Mouse (Mus musculus): ENCODE measurements around the gene Edf1. TPM values are rescaled to one million over a fixed set of nuclear protein-coding genes. Genes with fewer than 3 reads are reported as not detected.

Edf1 gene
- polyA plus RNA-seq, 1 experiment from 2014 or later, result 289 TPM

DNA sequence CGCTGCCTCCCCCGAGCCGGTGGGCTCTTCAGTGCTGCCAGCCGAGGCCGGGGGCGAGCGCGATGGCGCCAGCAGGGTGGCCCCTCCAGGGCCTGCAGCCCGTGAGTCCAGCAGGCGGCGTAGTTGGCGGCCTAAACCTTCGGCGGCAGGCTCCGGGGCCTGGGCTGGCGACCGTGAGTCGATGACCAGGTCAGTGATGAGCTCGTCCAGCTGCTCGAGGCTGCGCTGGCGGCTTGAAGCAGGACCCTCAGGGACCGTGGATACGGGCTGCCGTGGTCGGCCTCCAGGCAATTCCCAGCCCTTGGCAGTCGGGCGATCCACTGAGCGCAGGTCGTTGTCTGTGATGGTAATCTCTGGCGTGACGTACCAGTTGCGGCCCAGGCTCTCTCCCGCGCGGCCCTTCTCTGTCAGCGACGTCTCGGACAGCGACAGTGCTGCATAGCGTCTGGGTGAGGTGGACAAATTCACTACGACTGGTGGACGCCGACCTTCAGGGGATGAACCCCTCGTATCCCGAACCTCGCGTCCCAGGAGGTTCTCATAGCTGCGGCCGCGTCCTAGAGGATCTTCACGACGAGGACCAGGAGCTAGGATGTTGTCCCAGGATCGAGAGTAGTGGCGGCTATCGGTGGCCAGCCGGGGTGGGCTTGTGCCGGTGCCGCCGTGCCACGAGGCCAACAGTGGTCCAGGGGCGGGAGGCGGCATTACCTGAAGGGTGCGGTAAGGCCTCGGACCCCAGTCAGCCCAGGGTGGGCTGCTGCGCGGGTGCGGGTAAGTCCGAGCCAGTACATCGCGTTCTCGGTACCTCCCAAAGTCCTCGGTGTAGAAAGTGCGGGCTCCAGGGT is 20.5 kb downstream of the Edf1 start:
- Histone ChIP-seq H3K9ac (peak overlapping the region; percentile 26), H3K36me3 (no peaks in the 10 kb centered on the region), H3K27ac (no peak overlapping the region), H3K4me3 (peak overlapping the region; percentile 35), H3K27me3 (peaks cover 55% of the 10 kb centered on the region), H3K4me2 (peak overlapping the region; percentile 52), H3K4me1 (replicated peaks) (peaks cover 76% of the 10 kb centered on the region), H3K9me3 (replicated peaks) (no peaks in the 10 kb centered on the region)
- 5% methylated on average over 75 of the region's 75 CpGs for WGBS
- ATAC-seq (replicated peaks; ENCODE audit: insufficient number of reproducible peaks, insufficient read depth, low FRiP score, low read depth), result no peak

DNA sequence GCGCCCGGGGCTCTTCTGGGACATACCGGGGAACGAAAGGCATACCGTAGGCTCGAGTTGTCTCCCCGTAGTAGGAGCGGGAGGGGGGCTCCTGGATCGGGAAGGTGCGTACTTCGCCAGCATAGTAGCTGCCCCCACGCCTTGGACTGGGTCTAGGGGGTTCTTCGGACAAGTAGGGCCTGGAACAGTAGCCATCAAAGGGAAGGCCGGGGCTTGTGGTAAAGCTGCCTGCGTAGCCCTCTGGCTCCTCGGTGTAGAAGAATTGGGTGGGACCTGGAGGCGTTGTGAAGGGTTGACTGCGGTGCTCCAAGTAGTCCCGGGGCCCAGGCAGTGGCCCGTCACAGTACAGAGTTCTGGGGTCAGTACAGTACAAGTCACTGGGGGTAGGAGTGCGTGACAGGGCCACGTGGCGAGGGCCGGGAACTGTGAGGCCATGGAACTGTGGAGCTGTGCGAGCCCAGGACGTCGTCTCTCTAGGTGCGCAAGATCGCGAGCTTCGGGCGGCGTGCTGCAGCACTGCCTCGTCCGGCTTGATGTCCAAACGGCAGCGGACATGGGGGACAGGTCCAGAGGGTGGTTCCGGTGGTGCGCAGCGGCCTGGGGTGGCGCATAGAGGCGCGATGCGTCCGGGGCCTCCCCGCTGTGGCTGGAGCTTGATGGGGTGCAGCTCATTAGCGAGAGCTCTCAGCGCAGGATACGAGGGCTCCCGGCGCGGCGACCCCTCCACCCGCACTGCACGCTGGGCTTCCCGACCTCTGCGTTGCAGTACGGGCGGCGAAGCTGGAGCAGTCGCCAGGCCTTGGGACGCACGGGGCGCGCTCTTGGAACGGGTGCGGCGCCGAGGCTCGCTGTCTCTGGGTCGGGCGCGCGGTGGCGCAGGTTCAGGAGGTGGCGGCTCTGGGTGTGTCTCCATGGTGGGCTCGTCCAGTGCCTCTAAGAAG is 21.4 kb downstream of the Edf1 start:
- Histone ChIP-seq H3K9ac (no peak overlapping the region), H3K4me1 (replicated peaks) (peaks cover 68% of the 10 kb centered on the region), H3K4me2 (peak overlapping the region; percentile 52), H3K27ac (no peak overlapping the region), H3K36me3 (peaks cover 5% of the 10 kb centered on the region), H3K4me3 (peak overlapping the region; percentile 31), H3K27me3 (peaks cover 55% of the 10 kb centered on the region), H3K9me3 (replicated peaks) (no peaks in the 10 kb centered on the region)
- no peak for ATAC-seq (replicated peaks; ENCODE audit: insufficient number of reproducible peaks, insufficient read depth, low FRiP score, low read depth)
- WGBS, result 4% methylated on average over 77 of the region's 77 CpGs

DNA sequence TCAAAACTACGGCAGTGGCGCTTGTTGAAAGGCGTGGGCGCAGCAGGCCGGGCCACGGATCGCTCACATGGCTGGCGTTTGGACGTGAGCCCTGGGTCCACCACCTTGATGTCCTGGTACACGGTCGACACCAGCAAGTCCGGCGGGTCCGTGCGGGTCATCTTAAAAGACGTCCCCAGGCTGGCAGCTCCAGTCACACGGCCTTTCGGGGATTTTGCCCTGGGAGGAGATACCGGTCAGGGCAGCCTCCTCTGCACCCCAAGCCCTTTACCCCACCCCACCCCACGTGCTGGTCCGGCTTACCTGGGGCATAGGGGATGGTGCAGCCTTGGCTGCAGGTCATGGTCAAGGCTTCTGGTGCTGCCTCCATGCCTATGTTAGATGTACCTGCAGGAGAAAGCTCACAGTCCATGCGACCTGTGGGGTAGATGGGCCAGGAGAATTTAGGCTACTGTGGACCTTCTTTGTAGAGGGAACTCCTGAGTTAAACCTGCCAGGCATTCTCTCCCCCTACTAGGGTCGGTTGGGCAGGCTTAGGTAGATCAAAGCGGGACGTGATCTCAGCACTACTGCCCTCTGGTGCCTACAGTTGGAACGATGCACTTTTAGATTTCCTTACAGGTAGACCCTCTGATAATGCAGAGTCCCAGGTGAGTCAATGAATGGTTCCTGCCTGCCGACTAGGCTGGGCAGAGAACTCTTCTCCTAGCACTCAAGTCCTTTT is 22.3 kb downstream of the Edf1 start:
- H3K4me1 ChIP-seq (replicated peaks), result peaks cover 66% of the 10 kb centered on the region
- peaks cover 55% of the 10 kb centered on the region for H3K27me3 ChIP-seq
- H3K36me3 ChIP-seq, result peaks cover 13% of the 10 kb centered on the region
- H3K9me3 ChIP-seq (replicated peaks), result no peaks in the 10 kb centered on the region
- WGBS, result 6% methylated on average over 27 of the region's 27 CpGs
- peak overlapping the region; percentile 51 for H3K4me2 ChIP-seq
- no peak for ATAC-seq (replicated peaks; ENCODE audit: insufficient number of reproducible peaks, insufficient read depth, low FRiP score, low read depth)
- no peak overlapping the region for H3K9ac ChIP-seq
- peak overlapping the region; percentile 31 for H3K4me3 ChIP-seq
- H3K27ac ChIP-seq, result no peak overlapping the region

DNA sequence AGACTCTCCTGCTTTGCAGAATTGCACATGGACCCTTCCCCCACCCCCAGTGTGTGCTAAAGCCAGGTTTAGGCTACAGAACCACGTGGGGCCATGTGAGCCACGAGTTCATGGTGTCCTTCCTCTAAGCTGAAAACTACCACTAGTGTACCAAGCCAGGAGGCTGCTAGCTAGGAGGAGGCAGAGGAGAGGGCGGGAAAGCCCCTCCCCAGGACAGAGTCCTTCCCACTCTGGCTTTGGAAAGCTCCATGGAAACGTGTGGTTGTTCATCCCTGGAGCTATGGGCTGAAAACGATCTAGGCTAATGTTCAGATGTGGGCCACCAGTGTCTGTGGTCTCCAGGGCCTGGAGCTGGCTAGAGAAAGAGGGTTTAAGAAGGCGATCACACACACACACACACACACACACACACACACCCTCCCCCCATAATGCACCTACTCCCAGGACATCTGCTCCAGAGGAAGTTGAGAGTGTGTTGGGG is 23.0 kb downstream of the Edf1 start:
- Histone ChIP-seq H3K36me3 (peaks cover 17% of the 10 kb centered on the region), H3K27me3 (peaks cover 55% of the 10 kb centered on the region), H3K9me3 (replicated peaks) (no peaks in the 10 kb centered on the region), H3K4me3 (no peak overlapping the region), H3K9ac (no peak overlapping the region), H3K4me1 (replicated peaks) (peaks cover 62% of the 10 kb centered on the region), H3K27ac (no peak overlapping the region), H3K4me2 (no peak overlapping the region; the same call in 1 of the 2 replicates)
- no peak for ATAC-seq (replicated peaks; ENCODE audit: insufficient number of reproducible peaks, insufficient read depth, low FRiP score, low read depth)
- 40% methylated on average over 6 of the region's 6 CpGs for whole genome bisulfite sequencing

DNA sequence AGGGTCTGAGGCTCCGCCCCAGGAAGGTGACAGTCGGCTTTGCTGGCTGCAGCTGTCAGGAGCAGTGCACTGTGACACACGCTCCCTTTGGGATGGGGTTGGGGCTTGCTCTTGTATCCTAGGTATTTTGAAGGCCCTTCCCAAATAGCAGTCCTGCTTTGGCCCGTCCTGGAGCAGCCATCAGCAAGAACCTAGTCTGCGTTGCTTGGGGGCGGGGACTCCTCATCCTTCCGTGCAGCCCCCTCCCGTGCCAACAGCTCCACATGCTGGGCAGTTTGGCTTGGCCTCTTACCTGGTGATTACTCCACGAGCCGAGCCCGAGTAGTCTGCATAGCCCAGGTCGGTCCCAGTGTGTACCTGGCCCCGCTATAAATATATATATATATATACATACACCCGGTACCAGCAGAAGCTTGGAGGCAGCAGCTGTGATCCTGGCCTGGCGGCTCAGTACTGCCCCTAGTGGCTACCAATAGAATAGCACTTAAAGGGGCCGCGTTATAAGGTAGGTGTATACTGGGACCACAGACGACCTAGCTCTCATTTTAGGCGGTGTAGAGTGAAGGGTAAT is 23.7 kb downstream of the Edf1 start, which contains the start of gene Ajm1:
Ajm1 (minus strand) TSS at position 464 of the 571 bp plus-strand sequence.
- Histone ChIP-seq H3K27me3 (peaks cover 50% of the 10 kb centered on the region), H3K27ac (no peak within 1 kb of the TSS), H3K9me3 (replicated peaks) (no peaks in the 10 kb centered on the region), H3K4me2 (peak within 1 kb of the TSS; percentile 76), H3K4me3 (peak within 1 kb of the TSS; percentile 46), H3K36me3 (peaks cover 17% of the 10 kb centered on the region), H3K4me1 (replicated peaks) (peaks cover 56% of the 10 kb centered on the region), H3K9ac (0 out of 2 replicates have a peak within 1 kb of the TSS, but pooled peaks have one; percentile 34)
- WGBS, result 5% methylated on average over 19 of the region's 19 CpGs
- peak; percentile 70 for ATAC-seq (replicated peaks; ENCODE audit: insufficient number of reproducible peaks, insufficient read depth, low FRiP score, low read depth)

DNA sequence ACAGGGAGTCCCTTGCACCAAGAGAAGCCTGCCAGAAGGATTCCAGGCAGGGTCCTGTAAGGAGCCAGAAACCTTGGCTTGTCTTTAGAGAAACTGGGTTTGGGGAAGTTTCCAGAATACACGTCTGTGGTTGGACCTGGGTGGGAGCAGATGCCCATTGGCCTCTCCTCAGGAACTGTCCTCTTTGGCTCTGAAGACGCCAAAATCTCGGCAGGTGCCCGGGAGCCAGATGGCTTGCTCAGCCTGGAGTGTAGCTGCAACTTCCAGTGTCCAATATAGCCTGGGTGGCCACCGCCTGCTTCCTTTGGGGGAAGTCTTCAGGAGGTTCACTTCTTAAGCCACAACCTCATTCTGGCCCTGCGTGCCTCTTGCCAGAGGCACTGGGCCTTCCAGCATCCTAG is 24.3 kb downstream of the Edf1 start:
- Histone ChIP-seq H3K9me3 (replicated peaks) (no peaks in the 10 kb centered on the region), H3K4me2 (peak overlapping the region; percentile 76), H3K4me1 (replicated peaks) (peaks cover 60% of the 10 kb centered on the region), H3K27me3 (peaks cover 45% of the 10 kb centered on the region), H3K36me3 (peaks cover 21% of the 10 kb centered on the region), H3K27ac (no peak overlapping the region), H3K4me3 (no peak overlapping the region), H3K9ac (no peak overlapping the region)
- 26% methylated on average over 6 of the region's 6 CpGs for WGBS
- ATAC-seq (replicated peaks; ENCODE audit: insufficient number of reproducible peaks, insufficient read depth, low FRiP score, low read depth), result no peak

DNA sequence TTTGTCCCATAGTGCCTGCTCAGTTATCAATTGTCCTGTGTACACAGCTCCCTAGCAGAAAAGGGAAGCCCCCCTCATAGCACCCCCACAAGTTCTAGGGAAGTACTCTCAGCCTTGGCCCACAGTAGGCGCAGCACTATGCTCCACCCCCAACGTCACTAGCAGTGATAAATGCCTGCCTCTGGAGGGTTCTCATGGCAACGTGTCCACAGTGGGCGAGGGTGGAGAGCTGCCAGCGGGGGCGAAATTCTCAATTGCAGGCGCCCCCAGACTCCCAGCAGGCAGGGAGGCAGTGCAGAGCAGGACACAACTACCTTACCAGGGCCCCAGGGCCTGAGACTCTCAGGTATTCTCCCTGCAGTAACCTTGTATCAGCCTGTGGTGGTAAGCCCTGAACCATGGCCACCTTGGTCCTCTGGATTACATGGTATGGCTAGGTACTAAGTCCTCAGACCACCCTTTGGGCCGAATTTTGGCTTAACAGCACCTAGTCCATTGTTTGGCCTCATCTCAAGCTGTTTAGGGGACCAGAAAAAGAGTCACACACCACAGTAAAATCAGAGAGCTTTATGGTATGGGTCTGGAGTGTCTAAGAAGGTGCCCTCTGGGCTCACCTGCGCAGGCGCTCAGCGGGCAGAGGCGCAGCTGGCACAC is 24.9 kb downstream of the Edf1 start:
- 47% methylated on average over 12 of the region's 12 CpGs for WGBS
- no peak overlapping the region for H3K4me3 ChIP-seq
- H3K4me2 ChIP-seq, result no peak overlapping the region
- H3K27me3 ChIP-seq, result peaks cover 38% of the 10 kb centered on the region
- H3K36me3 ChIP-seq, result peaks cover 21% of the 10 kb centered on the region
- no peak for ATAC-seq (replicated peaks; ENCODE audit: insufficient number of reproducible peaks, insufficient read depth, low FRiP score, low read depth)
- H3K4me1 ChIP-seq (replicated peaks), result peaks cover 60% of the 10 kb centered on the region
- no peaks in the 10 kb centered on the region for H3K9me3 ChIP-seq (replicated peaks)
- no peak overlapping the region for H3K27ac ChIP-seq
- no peak overlapping the region for H3K9ac ChIP-seq

DNA sequence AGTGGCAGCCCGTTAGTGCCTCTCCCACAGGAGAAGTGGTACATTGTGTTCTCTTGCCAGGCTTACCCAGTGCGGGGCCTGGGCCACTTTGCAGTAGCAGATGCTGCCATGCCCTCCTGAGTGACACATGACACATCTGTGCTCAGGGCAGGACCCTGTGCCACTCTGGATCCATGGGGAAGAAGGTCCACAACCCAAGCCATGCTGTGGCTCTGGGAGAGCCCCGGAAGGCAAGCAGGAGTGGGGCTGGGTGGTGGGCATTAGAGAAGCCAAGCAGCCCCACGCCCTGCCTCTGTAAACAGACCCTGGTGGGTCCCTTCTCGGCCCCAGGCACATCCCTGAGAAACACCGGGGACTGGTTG is 25.5 kb downstream of the Edf1 start:
- no peak for ATAC-seq (replicated peaks; ENCODE audit: insufficient number of reproducible peaks, insufficient read depth, low FRiP score, low read depth)
- Histone ChIP-seq H3K9me3 (replicated peaks) (no peaks in the 10 kb centered on the region), H3K4me2 (no peak overlapping the region), H3K36me3 (peaks cover 21% of the 10 kb centered on the region), H3K9ac (no peak overlapping the region), H3K27ac (no peak overlapping the region), H3K4me1 (replicated peaks) (peaks cover 57% of the 10 kb centered on the region), H3K4me3 (no peak overlapping the region), H3K27me3 (peaks cover 33% of the 10 kb centered on the region)
- WGBS, result 82% methylated on average over 6 of the region's 6 CpGs

DNA sequence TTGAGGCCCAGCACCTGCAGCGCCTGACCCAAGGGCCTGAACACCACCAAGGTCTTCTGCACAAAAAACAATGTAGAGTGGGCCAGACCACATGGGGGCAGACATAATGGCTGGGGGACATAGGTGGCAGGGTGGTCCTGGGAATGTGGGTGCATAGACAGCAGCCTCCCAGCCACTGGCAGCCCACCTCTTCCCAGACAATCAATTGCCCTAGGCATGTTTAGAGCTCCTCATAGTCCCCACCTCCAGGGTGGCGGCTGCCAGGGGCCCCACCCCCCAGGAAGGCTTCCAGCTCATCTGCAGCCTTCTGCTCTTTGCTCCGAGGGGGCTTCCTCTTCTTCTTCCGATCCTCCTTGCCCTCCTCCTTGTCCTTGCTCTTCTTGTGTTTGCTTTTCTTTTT is 25.9 kb downstream of the Edf1 start:
- ATAC-seq (replicated peaks; ENCODE audit: insufficient number of reproducible peaks, insufficient read depth, low FRiP score, low read depth), result no peak
- 71% methylated on average over 4 of the region's 4 CpGs for WGBS
- no peak overlapping the region for H3K4me2 ChIP-seq

DNA sequence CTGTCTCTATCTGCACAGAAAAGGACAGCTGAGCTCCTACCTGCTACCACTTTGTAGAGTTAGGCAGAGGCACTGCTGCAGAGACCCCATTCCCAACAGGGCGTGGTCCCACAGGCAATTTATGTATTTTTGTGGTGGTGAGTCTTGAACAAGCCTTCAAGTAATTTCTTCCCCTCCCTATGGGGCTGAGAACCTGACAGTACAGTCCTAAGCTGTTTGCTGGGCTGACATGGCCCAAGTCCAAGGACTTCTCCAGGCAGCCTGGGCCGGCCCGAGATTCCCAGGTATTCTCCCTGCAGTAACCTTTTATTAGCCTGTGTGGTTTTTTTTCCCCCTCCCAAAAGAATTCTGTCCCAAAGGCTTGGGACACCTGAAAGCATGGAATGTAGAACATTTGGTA is 26.5 kb downstream of the Edf1 start:
- Histone ChIP-seq H3K4me1 (replicated peaks) (peaks cover 49% of the 10 kb centered on the region), H3K9ac (no peak overlapping the region), H3K27ac (no peak overlapping the region), H3K9me3 (replicated peaks) (no peaks in the 10 kb centered on the region), H3K4me3 (no peak overlapping the region), H3K27me3 (peaks cover 23% of the 10 kb centered on the region), H3K36me3 (peaks cover 21% of the 10 kb centered on the region), H3K4me2 (no peak overlapping the region)
- 84% methylated on average over 3 of the region's 3 CpGs for whole genome bisulfite sequencing
- ATAC-seq (replicated peaks; ENCODE audit: insufficient number of reproducible peaks, insufficient read depth, low FRiP score, low read depth), result no peak

More for the DNA sequence above, 25.9 kb downstream of the Edf1 start:
- no peak overlapping the region for H3K4me3 ChIP-seq
- H3K27ac ChIP-seq, result no peak overlapping the region
- peaks cover 29% of the 10 kb centered on the region for H3K27me3 ChIP-seq
- H3K9ac ChIP-seq, result no peak overlapping the region
- peaks cover 21% of the 10 kb centered on the region for H3K36me3 ChIP-seq
- H3K9me3 ChIP-seq (replicated peaks), result no peaks in the 10 kb centered on the region
- H3K4me1 ChIP-seq (replicated peaks), result peaks cover 55% of the 10 kb centered on the region

Measured in heart, embryonic 15.5 days (tissue).